Mouse (Mus musculus) frontal cortex, postnatal 25 days (tissue): ENCODE results near the gene Celsr3.

Experiments
- DNase-seq, 2 experiments: peaks; one replicate each; pipeline ENCODE4 v3.0.0; 2022; ENCODE audit warnings: low spot score in 2 of 2

The Celsr3 gene

GRCm38 (mm10) chr9:108854241-108854696 lies 28.1 kb downstream of the Celsr3 start:
- DNase-seq, result peak in 1 of 2 experiments; percentile 77

GRCm38 (mm10) chr9:108855335-108855734 lies 29.2 kb downstream of the Celsr3 start:
- DNase-seq, result no peak

- DNase-seq, result no peak
Measured at GRCm38 (mm10) chr9:108858792-108859527, 32.8 kb downstream of the Celsr3 start.
